Mouse (Mus musculus): ENCODE results near the gene Phrf1. TPM values are rescaled to one million over a fixed set of nuclear protein-coding genes. Genes with fewer than 3 reads are reported as not detected.
A peak's percentile ranks its signal among the peaks of the same experiment; 100 is the strongest.

Gene Phrf1
- total RNA-seq, 2 experiments from 2014 or later, result 64.4 to 78.0 TPM

DNA sequence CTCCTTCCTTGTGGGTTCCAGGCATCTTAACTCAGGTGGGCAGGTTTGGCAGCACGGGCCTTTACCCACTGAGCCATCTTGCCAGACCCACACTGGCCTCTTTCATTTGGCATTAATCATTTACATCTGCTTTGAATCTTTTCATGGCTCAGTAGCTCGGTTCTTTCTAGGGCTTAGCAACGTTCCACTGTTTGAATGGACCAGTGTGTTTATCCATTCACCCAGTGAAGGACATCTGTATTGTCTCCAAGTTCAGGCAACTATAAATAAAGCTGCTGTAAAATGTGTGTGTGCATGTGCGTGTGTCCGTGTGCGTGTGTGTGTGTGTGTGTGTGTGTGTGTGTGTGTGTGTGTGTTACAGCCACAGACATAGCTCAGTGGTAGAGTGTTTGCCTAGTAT lies 52.9 kb downstream of the Phrf1 start:
- intact Hi-C loops (cut with DNase I), result no loop called here
- no peak for DNase-seq (ENCODE audit: low spot score in 2 of 2)

DNA sequence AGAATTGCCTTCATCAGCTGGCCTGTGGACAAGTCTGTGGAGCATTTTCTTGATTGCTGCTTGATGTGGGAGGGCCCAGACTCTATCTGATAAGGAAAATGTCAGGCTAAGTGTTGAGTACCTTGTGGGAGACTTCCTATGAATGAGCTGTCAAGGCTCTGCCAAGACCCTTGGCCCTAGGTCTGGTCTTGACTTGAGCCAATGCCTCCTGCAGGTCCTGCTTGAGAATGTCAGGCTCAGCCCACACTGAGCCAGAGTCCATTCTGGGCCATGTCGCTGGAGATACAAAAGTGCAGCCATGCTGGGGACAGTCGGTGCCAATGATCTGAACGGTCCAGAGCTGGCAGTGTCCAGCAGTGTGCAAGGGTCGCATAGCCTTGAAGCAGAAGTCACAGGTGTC lies 54.2 kb downstream of the Phrf1 start:
- DNase-seq (ENCODE audit: low spot score in 2 of 2), result no peak
- intact Hi-C loops (cut with DNase I), result no loop called here

- intact Hi-C loops (cut with DNase I), result no loop called here
Measured at GRCm38 (mm10) chr7:141288042-141288441, 59.5 kb downstream of the Phrf1 start.

DNA sequence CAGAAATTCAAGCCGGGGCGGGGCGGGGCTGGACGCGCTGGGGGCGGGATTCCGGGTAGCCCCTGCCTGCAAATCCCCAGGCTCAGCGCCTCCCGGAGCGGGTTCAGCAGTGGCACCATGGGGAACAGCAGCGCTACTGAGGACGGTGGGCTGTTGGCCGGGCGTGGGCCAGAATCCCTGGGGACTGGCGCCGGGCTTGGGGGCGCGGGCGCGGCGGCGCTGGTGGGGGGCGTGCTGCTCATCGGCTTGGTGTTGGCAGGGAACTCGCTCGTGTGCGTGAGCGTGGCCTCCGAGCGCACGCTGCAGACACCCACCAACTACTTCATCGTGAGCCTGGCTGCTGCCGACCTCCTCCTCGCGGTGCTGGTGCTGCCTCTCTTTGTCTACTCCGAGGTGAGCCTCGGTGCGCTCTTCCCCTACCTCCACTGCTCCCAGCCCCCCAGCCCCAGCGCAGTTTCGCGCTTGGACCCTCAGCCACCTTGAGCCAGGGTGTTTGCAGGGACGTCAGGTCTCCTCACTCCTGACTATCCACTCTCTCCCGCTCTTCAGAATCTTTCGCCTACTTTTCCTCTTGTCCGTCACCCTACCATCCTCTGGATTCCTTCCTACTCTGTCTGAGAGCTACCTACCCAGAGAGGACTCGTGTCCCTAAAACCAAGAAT lies 63.5 kb downstream of the Phrf1 start, which contains the start of gene Drd4:
Gene Drd4, plus strand, starts transcription at position 86 of the 662 bp plus-strand sequence.
- DNase-seq (ENCODE audit: low spot score in 2 of 2), result peak; percentile 45 to 50

More at GRCm38 (mm10) chr7:141288042-141288441, 59.5 kb downstream of the Phrf1 start:
- no peak for DNase-seq (ENCODE audit: low spot score in 2 of 2)

GRCm38 (mm10) chr7:141292583-141293388 lies 64.2 kb downstream of the Phrf1 start:
- intact Hi-C loops (cut with DNase I), result no loop called here
- DNase-seq (ENCODE audit: low spot score in 2 of 2), result no peak

More for the DNA sequence above, 63.5 kb downstream of the Phrf1 start, which contains the start of gene Drd4:
- intact Hi-C loops (cut with DNase I), result no loop called here

DNA sequence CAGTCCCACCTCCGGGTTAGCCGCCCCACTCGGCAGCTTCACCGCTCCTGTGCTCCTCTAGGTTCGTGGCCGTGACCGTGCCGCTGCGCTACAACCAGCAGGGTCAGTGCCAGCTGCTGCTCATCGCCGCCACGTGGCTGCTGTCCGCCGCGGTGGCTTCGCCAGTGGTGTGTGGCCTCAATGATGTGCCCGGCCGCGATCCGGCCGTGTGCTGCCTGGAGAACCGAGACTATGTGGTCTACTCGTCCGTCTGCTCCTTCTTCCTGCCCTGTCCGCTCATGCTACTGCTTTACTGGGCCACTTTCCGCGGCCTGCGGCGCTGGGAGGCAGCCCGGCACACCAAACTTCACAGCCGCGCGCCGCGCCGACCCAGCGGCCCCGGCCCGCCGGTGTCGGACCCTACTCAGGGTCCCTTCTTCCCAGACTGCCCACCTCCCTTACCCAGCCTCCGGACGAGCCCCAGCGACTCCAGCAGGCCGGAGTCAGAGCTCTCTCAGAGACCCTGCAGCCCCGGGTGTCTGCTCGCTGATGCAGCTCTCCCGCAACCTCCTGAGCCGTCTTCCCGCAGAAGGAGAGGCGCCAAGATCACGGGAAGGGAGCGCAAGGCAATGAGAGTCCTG lies 65.4 kb downstream of the Phrf1 start:
- no peak for DNase-seq (ENCODE audit: low spot score in 2 of 2)

DNA sequence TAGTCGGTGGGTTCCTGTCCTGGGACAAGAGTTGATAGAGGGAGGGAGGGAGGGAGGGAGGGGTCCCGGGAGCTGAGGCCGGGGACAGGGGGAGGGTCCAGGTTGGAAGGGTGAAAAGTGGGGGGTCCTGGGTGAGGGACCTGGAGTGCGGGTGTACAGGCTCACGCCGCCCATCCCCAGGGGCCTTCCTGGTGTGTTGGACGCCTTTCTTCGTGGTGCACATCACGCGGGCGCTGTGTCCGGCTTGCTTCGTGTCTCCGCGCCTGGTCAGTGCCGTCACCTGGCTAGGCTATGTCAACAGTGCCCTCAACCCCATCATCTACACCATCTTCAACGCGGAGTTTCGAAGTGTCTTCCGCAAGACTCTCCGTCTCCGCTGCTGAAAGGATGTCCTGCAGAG lies 65.9 kb downstream of the Phrf1 start:
- intact Hi-C loops (cut with DNase I), result no loop called here
- no peak for DNase-seq (ENCODE audit: low spot score in 2 of 2)

More for the DNA sequence above, 65.4 kb downstream of the Phrf1 start:
- intact Hi-C loops (cut with DNase I), result no loop called here

- DNase-seq (ENCODE audit: low spot score in 2 of 2), result no peak
- intact Hi-C loops (cut with DNase I), result no loop called here
Measured at GRCm38 (mm10) chr7:141297926-141298650, 69.5 kb downstream of the Phrf1 start.

DNA sequence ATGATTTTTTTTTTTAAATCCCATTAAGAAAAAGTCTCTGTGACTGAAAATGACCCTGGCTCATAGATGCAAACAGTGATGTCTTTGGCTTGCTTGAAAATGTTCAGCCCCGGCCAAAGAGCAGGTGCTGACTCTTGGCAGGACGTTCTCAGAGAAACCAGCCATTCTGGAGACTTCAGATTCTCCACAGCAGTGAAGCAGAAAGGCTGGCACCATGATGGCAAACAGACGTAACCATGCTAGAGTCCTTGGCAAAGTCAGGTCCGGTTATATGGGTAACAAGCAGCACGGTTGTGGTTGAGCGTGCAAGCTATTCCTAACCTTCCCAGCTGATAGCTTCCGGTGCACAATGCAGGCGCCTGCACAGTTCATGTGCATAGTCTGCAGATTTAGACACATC lies 70.6 kb downstream of the Phrf1 start:
- no peak for DNase-seq (ENCODE audit: low spot score in 2 of 2)
- intact Hi-C loops (cut with DNase I), result no loop called here

DNA sequence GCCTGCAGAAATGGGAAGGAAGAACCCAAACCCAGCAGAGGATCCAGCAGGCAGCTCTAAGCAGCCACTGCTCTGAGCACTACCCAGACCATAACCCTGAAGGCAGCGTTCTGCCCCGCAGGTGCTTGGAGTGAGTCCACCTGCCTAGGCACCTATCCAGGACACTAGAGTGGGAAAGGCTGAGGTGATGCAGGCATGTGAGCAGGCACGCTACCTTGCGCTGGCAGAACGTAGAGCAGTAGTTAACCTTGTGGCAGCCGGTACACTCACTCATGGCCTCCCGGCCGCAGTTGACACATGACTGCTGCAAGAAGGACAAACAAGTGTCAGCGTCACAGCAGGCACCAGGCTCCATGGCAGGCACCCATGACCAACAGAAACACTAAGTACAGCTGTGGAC lies 72.8 kb downstream of the Phrf1 start:
- DNase-seq (ENCODE audit: low spot score in 2 of 2), result no peak
- intact Hi-C loops (cut with DNase I), result no loop called here

DNA sequence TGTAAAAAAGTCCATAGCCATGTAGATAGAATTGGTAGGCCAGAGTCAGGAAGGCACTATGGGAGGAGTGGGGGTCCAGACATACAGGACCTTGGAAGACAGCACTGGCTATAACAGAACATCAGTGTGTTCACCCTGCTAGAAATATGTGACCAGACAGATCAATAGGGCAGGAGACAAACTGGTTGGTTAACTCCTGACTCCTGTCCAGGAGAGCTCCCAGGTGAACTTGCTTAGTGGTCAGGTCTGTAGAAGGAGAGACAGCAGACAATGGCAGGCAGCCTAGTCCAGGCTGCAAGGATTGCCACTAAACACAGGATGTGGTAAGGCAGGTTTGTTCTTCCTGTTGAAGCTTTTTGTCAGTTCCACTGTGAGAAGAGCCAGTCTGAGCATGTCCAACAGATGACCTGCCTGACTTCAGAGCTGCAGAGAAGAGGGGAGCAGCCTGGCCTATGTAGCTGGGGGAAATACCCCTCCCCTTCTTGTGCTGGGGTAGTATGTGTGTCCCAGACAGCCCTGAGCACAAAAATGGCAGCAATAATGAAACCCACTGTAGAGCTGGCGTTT lies 74.2 kb downstream of the Phrf1 start:
- DNase-seq (ENCODE audit: low spot score in 2 of 2), result no peak
- intact Hi-C loops (cut with DNase I), result no loop called here

DNA sequence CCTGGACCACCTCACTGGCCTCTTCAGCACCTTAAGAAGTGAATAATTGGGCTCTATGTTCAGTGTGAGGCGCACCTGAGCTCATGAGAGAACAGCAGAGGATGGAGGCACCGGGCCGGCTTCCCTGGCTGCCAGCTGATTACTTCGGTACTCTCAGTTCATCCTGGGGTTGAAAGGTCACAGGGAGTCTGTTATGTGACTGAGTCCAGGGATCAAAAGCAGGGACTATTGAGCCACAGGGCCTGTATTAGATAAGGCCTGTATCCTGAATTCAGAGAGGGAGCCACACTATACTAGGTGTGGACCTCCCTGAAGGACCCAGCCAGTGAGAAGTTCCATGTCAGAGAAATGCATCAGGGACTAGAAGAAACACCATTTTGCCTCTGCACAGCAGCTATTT lies 76.0 kb downstream of the Phrf1 start:
- intact Hi-C loops (cut with DNase I), result no loop called here
- DNase-seq (ENCODE audit: low spot score in 2 of 2), result no peak

Small RNA genes lying within 50 kb of the gene (microRNA-seq; reads per million reads assigned to microRNA genes)
- 136 reads per million, percentile 60 among the genes with 10 or more reads in this experiment for gene Mir210

Other genes with a start within 250 kb of the Phrf1 start
- gene Ifitm3, start 218.0 kb upstream of the Phrf1 start, total RNA-seq (2021), result 10 to 100 TPM in 1 of 2 experiments, 1 to 10 TPM in 1; 9.6 to 14.3 TPM
- not detected for gene Ifitm6, start 210.9 kb upstream of the Phrf1 start, total RNA-seq (2021)
- gene Gm17387, start 199.7 kb upstream of the Phrf1 start, total RNA-seq (2021), result not detected
- 10 to 100 TPM; 84.4 to 86.3 TPM for gene B4galnt4, start 167.7 kb upstream of the Phrf1 start, total RNA-seq (2021)
- not detected for gene Pkp3, start 150.6 kb upstream of the Phrf1 start, total RNA-seq (2021)
- 1 to 10 TPM; 1.7 to 2.8 TPM for gene Sigirr, start 128.2 kb upstream of the Phrf1 start, total RNA-seq (2021)
- not detected for gene Ano9, start 111.0 kb upstream of the Phrf1 start, total RNA-seq (2021)
- gene Ptdss2, start 106.4 kb upstream of the Phrf1 start, total RNA-seq (2021), result 10 to 100 TPM; 45.1 to 52.1 TPM
- gene Rnh1, start 55.9 kb upstream of the Phrf1 start, total RNA-seq (2021), result 10 to 100 TPM; 33.6 to 36.2 TPM
- 100 to 1,000 TPM; 256 to 304 TPM for gene Hras, start 34.8 kb upstream of the Phrf1 start, total RNA-seq (2021)
- gene Lrrc56, start 34.6 kb upstream of the Phrf1 start, total RNA-seq (2021), result 1 to 10 TPM; 3.5 to 4.7 TPM
- gene Lmntd2, start 14.7 kb upstream of the Phrf1 start, total RNA-seq (2021), result not detected
- 1 to 10 TPM in 1 of 2 experiments, under 1 TPM in 1; 0.70 to 1.3 TPM for gene Rassf7, start 12.9 kb upstream of the Phrf1 start, total RNA-seq (2021)
- 1 to 10 TPM; 1.7 to 2.0 TPM for gene Irf7, start 37.7 kb downstream of the Phrf1 start, total RNA-seq (2021)
- gene Cdhr5, start 48.0 kb downstream of the Phrf1 start, total RNA-seq (2021), result not detected
- not detected for gene Sct, start 50.3 kb downstream of the Phrf1 start, total RNA-seq (2021)
- under 1 TPM; 0.17 to 0.39 TPM for gene Drd4, start 63.2 kb downstream of the Phrf1 start, total RNA-seq (2021)
- gene Deaf1, start 98.9 kb downstream of the Phrf1 start, total RNA-seq (2021), result 10 to 100 TPM; 67.3 to 72.5 TPM
- 10 to 100 TPM; 30.5 to 34.9 TPM for gene Tmem80, start 99.0 kb downstream of the Phrf1 start, total RNA-seq (2021)
- 1 to 10 TPM; 4.7 to 5.9 TPM for gene Eps8l2, start 110.1 kb downstream of the Phrf1 start, total RNA-seq (2021)
- gene Taldo1, start 163.4 kb downstream of the Phrf1 start, total RNA-seq (2021), result 100 to 1,000 TPM in 1 of 2 experiments, 10 to 100 TPM in 1; 93.3 to 116 TPM
- 10 to 100 TPM; 43.2 to 43.4 TPM for gene Gatd1, start 185.4 kb downstream of the Phrf1 start, total RNA-seq (2021)
- 100 to 1,000 TPM; 291 to 331 TPM for gene Cend1, start 200.7 kb downstream of the Phrf1 start, total RNA-seq (2021)
- gene Slc25a22, start 209.1 kb downstream of the Phrf1 start, total RNA-seq (2021), result 100 to 1,000 TPM; 270 to 289 TPM
- 1 to 10 TPM in 1 of 2 experiments, under 1 TPM in 1; 0.76 to 1.9 TPM for gene Pidd1, start 215.2 kb downstream of the Phrf1 start, total RNA-seq (2021)
- gene Rplp2, start 218.6 kb downstream of the Phrf1 start, total RNA-seq (2021), result 100 to 1,000 TPM; 493 to 570 TPM
- gene Pnpla2, start 226.4 kb downstream of the Phrf1 start, total RNA-seq (2021), result 10 to 100 TPM; 28.0 to 31.7 TPM
- 1 to 10 TPM; 3.0 to 3.5 TPM for gene Cracr2b, start 232.3 kb downstream of the Phrf1 start, total RNA-seq (2021)
- gene Cd151, start 238.6 kb downstream of the Phrf1 start, total RNA-seq (2021), result 10 to 100 TPM; 30.9 to 35.4 TPM
- 10 to 100 TPM; 38.0 to 40.1 TPM for gene Polr2l, start 246.3 kb downstream of the Phrf1 start, total RNA-seq (2021)
- 10 to 100 TPM; 14.2 to 20.0 TPM for gene Tspan4, start 246.5 kb downstream of the Phrf1 start, total RNA-seq (2021)